Mouse (Mus musculus) bone marrow, adult 2 months (tissue): ENCODE data around the gene Mnt. TPM values are rescaled to one million over a fixed set of nuclear protein-coding genes. Genes with fewer than 3 reads are reported as not detected.
A peak's percentile ranks its signal among the peaks of the same experiment; 100 is the strongest.

Source experiments
- H3K27ac ChIP-seq: fragments of 200-500 bp; 2 replicates; pipeline ENCODE4 v1.5.1; 2012; ENCODE audit warnings: low read depth, mild to moderate bottlenecking, control low read depth, inconsistent platforms, low read length; ENCODE audit not compliant: control insufficient read depth, poor library complexity, insufficient read depth
- H3K4me1 ChIP-seq: fragments of 200-500 bp; 2 replicates; pipeline ENCODE4 v1.6.1; 2011; ENCODE audit warnings: low read length; ENCODE audit not compliant: control insufficient read depth, insufficient read depth
- H3K4me3 ChIP-seq: fragments of 200-500 bp; replicated peaks from 2 replicates; pipeline ENCODE3; 2011; ENCODE audit warnings: mild to moderate bottlenecking, low read depth, low read length, control low read depth; ENCODE audit not compliant: control insufficient read depth
- CTCF ChIP-seq: fragments of 200-500 bp; IDR thresholded peaks from 2 replicates; pipeline ENCODE4 v1.5.1; 2011; ENCODE audit warnings: low read length, control low read depth; ENCODE audit not compliant: control insufficient read depth, insufficient read depth
- POLR2A ChIP-seq: fragments of 200-500 bp; IDR thresholded peaks from 2 replicates; pipeline ENCODE4 v1.6.1; 2011; ENCODE audit warnings: low read depth, mild to moderate bottlenecking, control low read depth, low read length, borderline replicate concordance; ENCODE audit not compliant: control insufficient read depth
- WGBS: fragments of 180-500 bp; shearing (Covaris S2); methylation state at CpG from one replicate; pipeline ENCODE4 v1.1.7; 2018; 5-methylcytosine and 5-hydroxymethylcytosine counted together
- polyA plus RNA-seq: library from polyadenylated mRNA; stranded (reverse); fragments of >200 nt; gene quantifications from 2 replicates; pipeline ENCODE4 v1.2.4, GENCODE M21; 2011; ENCODE audit warnings: low replicate concordance; ENCODE audit not compliant: missing spikeins, insufficient read depth, insufficient read length

The Mnt gene
- polyA plus RNA-seq, 1 experiment, result 20.3 TPM

DNA sequence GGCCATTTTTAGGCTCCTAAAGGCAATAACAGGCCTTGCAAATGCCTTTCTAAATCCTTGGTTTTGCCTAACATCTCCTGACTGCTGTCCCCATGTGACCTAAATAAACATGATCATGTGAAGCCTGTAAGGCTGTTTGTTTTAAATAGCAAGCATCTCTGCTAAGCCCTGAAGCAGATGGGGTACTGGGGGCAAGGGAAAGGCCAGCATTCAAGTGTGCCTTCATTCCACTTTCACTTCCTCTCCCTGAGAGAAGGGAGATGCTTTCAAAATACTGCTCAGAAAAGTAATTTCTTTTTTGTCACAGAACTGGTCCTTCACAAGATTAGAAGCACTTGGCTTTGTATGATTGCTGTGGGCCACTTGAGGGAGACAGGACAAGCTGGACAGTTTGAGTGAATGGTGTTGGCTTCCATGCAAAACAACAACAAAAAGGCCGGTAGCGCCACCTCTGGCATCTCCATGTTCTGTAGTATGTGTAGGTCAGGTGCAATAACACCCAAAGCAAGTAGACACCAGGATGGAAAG lies 2.3 kb upstream of the Mnt start:
- Histone ChIP-seq H3K4me1 (peaks cover 8% of the 10 kb centered on the region; the same call in 1 of the 2 replicates), H3K4me3 (no peak overlapping the region), H3K27ac (peak overlapping the region; percentile 74)
- 62% methylated on average over 2 of the region's 2 CpGs for WGBS
- no peak for TF ChIP-seq POLR2A
- TF ChIP-seq CTCF, result no peak

DNA sequence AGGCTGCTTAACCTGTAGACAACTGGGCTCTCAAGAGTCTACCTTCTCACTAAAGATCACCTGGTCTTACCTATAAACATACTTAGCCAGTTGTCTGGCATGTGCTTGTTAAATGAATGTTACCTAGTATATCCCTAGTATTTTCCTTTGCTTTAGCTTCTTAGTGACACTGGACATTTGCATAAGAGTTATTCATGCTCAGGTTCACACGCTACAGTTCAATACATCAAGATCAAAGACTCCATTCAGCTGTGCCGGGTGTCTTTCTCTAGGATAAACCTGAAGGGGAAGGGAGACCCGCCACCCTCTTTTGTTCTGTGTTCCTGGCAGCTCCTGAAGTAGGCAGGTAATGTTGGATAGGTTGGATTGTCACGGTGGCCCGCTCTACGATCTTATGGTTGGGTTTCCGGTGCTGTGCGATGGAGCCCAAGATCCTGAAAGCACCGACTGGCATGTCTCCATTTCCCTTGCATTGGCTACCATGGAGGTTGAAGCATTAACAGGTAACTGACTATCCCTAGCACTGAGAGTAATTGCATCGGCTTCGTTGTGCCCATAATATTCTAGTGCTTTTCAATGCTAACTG lies 1.7 kb upstream of the Mnt start:
- WGBS, result 25% methylated on average over 11 of the region's 11 CpGs

DNA sequence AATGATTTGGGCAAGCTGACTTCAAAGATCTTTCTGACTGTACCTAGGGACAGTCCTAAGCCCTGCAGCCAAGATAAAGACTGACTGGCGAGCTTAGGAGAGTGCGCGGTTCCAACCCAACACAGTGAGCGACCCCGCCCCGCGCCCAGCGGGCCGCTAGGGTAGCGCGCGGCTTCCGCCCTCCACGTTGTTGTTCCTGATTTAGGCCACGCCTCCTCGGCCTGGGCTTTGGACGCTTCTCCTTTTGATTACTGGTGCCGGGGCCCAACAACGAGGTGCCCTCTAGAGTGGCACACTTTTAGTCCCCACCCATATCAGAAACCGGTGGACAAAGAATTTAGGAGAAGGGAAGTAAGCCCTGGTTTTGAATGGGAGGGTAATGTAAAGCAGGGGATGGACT lies 908 bp upstream of the Mnt start:
- Histone ChIP-seq H3K27ac (peak overlapping the region; percentile 85), H3K4me3 (peak overlapping the region; percentile 67), H3K4me1 (peaks cover 10% of the 10 kb centered on the region)
- peak; percentile 44; the same call in 1 of the 2 replicates for TF ChIP-seq CTCF
- TF ChIP-seq POLR2A, result peak; percentile 79; the same call in 1 of the 2 replicates
- under 1% methylated on average over 20 of the region's 20 CpGs for WGBS

More for the DNA sequence above, 1.7 kb upstream of the Mnt start:
- H3K27ac ChIP-seq, result peak overlapping the region; percentile 85
- peak overlapping the region; percentile 48 for H3K4me3 ChIP-seq
- H3K4me1 ChIP-seq, result peaks cover 10% of the 10 kb centered on the region
- TF ChIP-seq CTCF (no peak), POLR2A (no peak)

DNA sequence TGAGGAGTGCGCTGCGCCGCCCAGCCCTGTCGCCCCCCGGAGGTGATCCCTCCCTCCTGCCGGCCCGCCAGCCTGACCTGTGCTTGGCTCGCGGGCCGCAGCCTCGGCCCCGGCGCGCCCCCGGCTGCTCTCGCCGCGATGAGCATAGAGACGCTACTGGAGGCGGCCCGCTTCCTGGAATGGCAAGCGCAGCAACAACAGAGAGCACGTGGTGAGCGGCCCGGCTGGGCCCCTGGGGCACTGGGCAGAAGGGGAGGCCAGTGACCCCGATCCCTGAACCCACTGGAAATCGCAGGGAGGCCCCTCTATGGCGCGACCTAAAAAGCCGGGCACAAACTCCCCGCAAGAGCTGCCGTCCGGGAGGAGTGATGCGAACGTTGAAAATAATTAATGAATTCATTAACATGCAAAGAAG lies 478 bp downstream of the Mnt start:
- TF ChIP-seq POLR2A (no peak), CTCF (no peak)
- H3K4me1 ChIP-seq, result peaks cover 10% of the 10 kb centered on the region
- under 1% methylated on average over 35 of the region's 35 CpGs for WGBS

DNA sequence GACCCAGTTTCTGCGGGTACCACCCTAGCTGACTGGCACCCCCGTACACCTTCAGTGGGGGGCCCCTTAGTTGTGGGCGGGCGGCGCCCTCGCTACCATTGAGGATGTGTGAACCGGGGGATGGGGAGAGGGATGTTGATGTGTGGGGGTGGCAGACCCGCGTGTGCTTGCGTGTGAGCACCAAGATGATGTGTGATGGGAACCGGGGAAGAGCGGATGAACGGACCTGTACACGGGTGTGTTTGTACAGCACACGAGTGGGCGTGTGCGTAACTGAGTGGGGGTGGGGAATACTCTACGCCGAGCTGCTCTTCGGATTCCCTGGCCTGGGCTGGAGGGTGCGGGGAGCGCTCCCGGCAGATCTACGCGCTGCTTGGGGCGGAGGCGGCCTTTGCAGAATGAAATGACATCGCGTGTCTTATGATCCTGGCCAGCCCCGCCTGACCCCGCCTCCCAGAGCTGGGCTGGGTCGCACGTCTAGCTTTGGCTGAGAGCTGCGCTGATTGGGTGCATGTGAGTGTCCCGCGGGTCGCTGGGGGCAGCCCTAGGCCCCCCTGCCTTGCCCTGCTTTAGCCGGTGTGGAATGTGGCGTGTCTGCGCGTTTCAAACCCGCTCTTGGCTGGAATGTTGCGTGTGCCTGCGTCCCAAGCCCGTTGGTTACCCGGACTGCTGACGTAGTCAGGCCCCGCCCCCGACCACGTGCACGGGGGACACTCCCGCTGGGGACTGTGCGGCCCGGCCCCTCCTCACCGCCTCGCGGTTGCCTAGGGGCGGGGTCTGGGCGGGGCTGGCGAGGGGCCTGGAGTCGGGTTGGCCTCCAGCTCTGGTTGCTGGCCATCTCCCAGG lies 1.1 kb downstream of the Mnt start:
- under 1% methylated on average over 61 of the region's 61 CpGs for WGBS
- TF ChIP-seq CTCF (peak; percentile 0; the same call in 1 of the 2 replicates), POLR2A (peak; percentile 81; the same call in 1 of the 2 replicates)
- peak overlapping the region; percentile 87 for H3K27ac ChIP-seq
- H3K4me3 ChIP-seq, result peak overlapping the region; percentile 67
- peaks cover 10% of the 10 kb centered on the region for H3K4me1 ChIP-seq

More for the DNA sequence above, 478 bp downstream of the Mnt start:
- Histone ChIP-seq H3K27ac (peak overlapping the region; percentile 85), H3K4me3 (peak overlapping the region; percentile 67)

DNA sequence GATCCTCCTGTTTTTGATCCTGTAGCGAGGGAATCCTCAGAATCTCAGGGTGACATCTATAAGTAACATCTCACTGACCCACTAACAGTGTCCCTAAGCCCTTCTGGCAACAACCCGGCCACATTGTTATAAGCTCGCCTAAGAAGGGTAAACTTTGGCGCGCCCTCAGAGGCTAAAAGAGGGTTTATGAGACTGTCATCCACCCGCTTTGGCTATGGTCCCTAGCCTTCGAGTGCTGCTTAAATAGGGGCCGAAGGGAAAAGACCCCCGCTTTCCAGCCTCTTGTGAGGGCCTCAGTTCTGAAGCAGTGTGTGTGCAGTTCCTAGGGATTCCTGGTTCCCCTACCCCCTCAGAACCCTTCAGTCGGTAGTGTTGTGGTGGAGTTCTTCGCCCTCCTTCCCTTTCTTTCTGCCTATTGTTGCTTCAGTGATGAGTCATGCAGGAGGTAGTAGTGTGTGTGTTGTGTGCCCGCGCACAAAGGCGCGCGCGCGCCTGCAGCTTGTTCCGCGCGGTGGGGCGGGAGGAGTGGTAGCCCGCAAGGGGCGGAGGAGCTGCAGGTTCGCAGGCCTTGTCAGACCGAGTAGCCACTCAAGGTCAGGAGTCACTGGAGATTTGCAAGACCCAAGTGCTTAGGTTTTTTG lies 1.9 kb downstream of the Mnt start:
- under 1% methylated on average over 26 of the region's 26 CpGs for WGBS
- H3K27ac ChIP-seq, result peak overlapping the region; percentile 87
- H3K4me3 ChIP-seq, result peak overlapping the region; percentile 44
- TF ChIP-seq CTCF, result no peak
- peak; percentile 57; the same call in 1 of the 2 replicates for TF ChIP-seq POLR2A
- H3K4me1 ChIP-seq, result peaks cover 10% of the 10 kb centered on the region

DNA sequence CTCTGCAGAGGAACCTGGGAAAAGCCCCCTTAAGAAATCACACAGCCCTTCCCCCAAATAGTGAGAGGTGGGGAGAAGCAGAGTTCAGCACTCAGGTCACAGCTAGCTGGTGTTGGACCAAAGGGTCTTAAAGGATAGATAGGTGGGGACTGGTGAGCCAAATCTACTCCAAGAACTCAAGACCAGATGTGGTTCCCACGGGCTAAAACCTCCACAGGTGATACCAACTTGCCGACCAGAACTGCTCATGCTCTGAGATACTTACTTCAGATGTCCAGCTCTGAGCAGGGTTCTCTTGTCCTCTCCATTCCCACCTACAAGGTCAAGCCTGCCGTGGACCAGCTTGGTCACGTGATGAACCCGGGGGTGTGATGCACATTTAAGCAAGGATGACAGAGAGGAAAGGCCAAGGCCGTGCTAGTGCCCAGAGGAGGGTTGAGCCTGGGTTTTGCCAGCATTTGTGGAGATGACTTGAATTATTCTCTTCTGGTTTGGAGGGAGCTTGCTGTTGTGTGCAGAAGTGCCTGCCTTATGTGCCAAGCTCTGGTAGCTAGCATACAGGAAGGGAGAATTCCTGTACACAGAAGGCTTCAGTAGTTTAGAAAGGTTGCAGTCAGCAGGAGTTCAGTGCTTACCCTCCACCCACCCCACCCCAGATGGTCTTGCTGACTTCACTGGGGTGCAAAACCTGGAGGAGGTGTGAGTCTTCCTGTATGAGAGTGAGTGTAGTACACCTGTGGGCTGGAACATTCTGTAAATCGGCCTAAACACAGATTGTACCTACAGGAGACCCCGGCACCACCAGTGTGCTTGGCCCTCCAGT lies 3.0 kb downstream of the Mnt start:
- Histone ChIP-seq H3K27ac (no peak overlapping the region), H3K4me3 (no peak overlapping the region), H3K4me1 (peaks cover 6% of the 10 kb centered on the region)
- 73% methylated on average over 8 of the region's 8 CpGs for WGBS
- no peak for TF ChIP-seq POLR2A
- no peak for TF ChIP-seq CTCF

DNA sequence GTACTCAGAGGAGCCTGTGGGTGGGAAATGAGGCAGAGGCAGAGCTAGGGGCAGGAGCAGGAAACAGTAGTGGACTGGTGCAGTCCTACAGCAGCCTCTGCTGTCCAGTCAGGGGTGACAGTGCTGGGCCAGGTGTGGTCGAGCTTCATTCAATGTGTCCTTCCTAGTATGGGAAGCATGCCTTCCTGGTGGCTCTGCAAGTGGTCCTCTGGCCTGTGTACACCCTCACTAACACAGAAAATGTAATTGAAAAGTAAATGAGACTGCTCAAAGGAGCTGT lies 3.6 kb downstream of the Mnt start:
- no peak overlapping the region for H3K4me3 ChIP-seq
- peaks cover 6% of the 10 kb centered on the region for H3K4me1 ChIP-seq
- H3K27ac ChIP-seq, result no peak overlapping the region
- WGBS, result 29% methylated on average over 1 of the region's 1 CpGs
- TF ChIP-seq CTCF (no peak), POLR2A (no peak)
